Mouse (Mus musculus): ENCODE measurements around the gene Agtrap. TPM values are rescaled to one million over a fixed set of nuclear protein-coding genes. Genes with fewer than 3 reads are reported as not detected.

Agtrap gene
- polyA plus RNA-seq, 1 experiment from 2014 or later, result 15.8 TPM

DNA sequence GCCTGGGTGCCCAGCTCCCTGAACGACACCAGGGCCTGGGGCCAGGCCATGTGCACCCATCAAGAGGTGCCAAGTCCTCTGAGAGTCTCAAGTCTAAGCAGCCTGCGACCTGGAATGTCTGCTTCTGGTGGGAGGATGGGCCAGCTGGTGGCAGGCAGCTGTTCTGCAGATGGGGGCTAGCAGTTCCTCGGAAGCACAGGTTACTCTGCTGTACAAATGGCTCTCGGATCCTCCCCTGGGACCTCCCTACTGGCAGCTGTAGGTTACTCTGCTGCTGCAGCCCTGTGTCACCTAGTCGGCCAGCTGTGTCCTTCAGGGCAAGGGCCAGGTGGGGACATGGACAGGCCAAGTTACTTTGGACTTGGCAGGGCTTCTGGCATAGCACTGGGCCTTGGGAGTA, 16.3 kb downstream of the Agtrap start:
- 59% methylated on average over 5 of the region's 5 CpGs for WGBS
- Histone ChIP-seq H3K4me1 (replicated peaks) (peaks cover 10% of the 10 kb centered on the region; the same call in 1 of the 2 replicates), H3K36me3 (no peaks in the 10 kb centered on the region), H3K4me2 (no peak overlapping the region), H3K27ac (no peak overlapping the region), H3K9me3 (replicated peaks) (no peaks in the 10 kb centered on the region), H3K4me3 (no peak overlapping the region), H3K9ac (no peak overlapping the region), H3K27me3 (no peaks in the 10 kb centered on the region)
- no peak for ATAC-seq (replicated peaks; ENCODE audit: insufficient number of reproducible peaks, insufficient read depth, low FRiP score, low read depth)

DNA sequence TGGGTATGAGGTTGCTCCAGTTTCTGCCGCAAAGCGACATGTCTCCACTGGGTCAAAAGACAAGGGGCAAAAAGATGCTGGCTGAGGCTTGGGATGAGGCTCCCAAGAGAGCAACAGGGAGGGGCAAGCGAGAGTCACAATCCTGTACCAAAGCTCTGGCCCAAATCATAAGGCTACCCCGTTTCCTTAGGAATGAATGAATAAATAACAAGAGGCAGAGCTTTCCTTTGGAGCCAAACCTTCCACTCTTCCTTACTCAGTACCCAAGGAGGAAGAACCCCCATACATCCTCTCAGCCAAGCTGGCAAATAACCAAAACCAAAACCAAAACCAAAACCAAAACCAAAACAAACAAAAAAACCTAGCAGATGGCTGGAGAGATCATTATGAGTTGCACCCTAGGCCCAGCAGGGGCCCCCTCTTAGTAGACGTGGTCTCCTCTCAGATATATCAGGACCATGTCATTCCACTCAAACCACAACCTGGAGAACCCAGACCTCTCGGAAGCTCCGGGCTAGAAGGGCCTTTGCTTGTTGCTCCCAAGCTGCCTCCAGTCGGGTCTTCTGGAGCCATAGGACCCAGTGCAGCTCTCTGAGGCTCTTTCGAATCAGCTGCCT, 18.1 kb downstream of the Agtrap start:
- ATAC-seq (replicated peaks; ENCODE audit: insufficient number of reproducible peaks, insufficient read depth, low FRiP score, low read depth), result no peak
- Histone ChIP-seq H3K9me3 (replicated peaks) (no peaks in the 10 kb centered on the region), H3K4me3 (no peak overlapping the region), H3K27ac (no peak overlapping the region), H3K36me3 (no peaks in the 10 kb centered on the region), H3K4me2 (no peak overlapping the region), H3K9ac (no peak overlapping the region), H3K4me1 (replicated peaks) (peaks cover 12% of the 10 kb centered on the region), H3K27me3 (no peaks in the 10 kb centered on the region)
- WGBS, result 79% methylated on average over 9 of the region's 9 CpGs

DNA sequence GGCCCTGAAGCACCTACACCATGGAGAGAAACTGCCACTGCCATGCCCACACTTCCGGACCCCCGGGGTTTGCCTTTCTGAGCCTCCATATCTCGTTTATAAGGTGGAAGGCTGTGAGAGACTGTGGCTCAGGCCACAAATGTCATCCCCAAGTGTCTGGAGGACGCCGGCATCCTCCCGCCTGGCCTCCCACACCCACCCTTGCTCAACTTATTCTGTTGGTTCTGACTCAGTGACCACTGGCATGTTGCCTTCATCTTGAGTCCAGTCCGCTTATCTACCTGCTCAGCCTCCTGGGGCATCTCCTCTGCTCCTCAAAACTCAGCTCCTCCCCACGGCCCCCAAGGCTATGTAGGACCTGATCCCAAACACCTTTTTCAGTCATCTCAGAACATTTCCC, 20.5 kb downstream of the Agtrap start:
- no peak for ATAC-seq (replicated peaks; ENCODE audit: insufficient number of reproducible peaks, insufficient read depth, low FRiP score, low read depth)
- Histone ChIP-seq H3K27ac (no peak overlapping the region), H3K4me3 (no peak overlapping the region), H3K4me2 (no peak overlapping the region), H3K27me3 (no peaks in the 10 kb centered on the region), H3K9ac (no peak overlapping the region), H3K36me3 (no peaks in the 10 kb centered on the region), H3K9me3 (replicated peaks) (no peaks in the 10 kb centered on the region), H3K4me1 (replicated peaks) (peaks cover 12% of the 10 kb centered on the region)
- 84% methylated on average over 8 of the region's 8 CpGs for WGBS

DNA sequence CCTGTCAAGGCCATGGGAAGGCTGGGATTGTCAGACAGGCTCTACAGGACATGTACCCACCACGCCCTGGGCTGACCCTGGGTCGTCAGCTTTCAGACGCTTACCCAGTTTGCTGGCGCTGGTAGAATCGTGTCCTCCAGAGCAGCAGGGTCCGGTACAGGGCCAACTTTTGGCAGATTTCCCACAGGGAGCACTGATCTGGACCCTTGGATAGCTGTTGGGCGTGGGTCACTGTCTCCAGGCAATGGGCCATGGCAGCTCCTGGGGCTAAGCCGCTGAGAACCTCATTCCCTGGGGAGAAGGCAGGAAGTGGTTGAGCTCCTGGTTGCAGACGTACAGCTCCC, 21.5 kb downstream of the Agtrap start:
- Histone ChIP-seq H3K4me1 (replicated peaks) (peaks cover 12% of the 10 kb centered on the region), H3K27me3 (no peaks in the 10 kb centered on the region), H3K9ac (no peak overlapping the region), H3K9me3 (replicated peaks) (no peaks in the 10 kb centered on the region), H3K36me3 (no peaks in the 10 kb centered on the region), H3K4me3 (no peak overlapping the region), H3K27ac (no peak overlapping the region), H3K4me2 (no peak overlapping the region)
- no peak; the same call in 1 of the 2 replicates for ATAC-seq (replicated peaks; ENCODE audit: insufficient number of reproducible peaks, insufficient read depth, low FRiP score, low read depth)
- 43% methylated on average over 9 of the region's 9 CpGs for WGBS

DNA sequence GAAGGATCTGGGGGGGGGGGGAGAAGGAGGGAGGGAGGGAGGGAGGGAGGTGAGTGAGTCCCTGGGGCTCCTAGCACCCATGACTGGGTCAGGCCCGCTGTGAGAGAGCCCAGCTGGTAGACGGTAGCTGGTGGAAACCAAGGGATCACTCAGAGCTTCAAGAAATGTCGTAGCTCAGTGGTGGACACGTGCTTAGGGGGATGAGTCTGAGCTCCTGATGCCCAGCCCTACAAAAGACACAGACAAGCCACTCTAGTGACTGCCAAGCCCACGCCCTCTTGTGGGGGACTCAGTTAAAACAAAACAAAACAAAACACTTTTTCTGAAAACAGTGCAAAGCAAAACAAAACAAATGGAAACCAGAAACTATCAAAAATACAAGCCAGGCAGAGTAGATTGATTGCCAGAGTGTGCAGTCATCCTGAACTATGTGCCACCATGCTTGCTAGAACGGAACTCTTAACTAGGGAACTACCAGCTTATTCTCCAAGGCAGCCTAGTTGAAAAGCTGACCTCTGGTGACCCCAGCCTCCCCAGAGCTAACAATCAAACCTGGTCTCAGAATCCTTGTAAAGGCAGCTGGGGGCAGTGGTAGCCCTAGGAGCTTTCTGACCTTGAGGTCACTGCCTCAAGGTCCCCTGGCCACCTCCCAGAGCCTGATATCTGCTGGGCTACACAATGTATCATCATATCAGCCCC, 22.0 kb downstream of the Agtrap start:
- Histone ChIP-seq H3K36me3 (no peaks in the 10 kb centered on the region), H3K27me3 (no peaks in the 10 kb centered on the region), H3K4me3 (no peak overlapping the region), H3K27ac (no peak overlapping the region), H3K9me3 (replicated peaks) (no peaks in the 10 kb centered on the region), H3K4me2 (no peak overlapping the region), H3K9ac (no peak overlapping the region), H3K4me1 (replicated peaks) (peaks cover 12% of the 10 kb centered on the region)
- no peak for ATAC-seq (replicated peaks; ENCODE audit: insufficient number of reproducible peaks, insufficient read depth, low FRiP score, low read depth)
- WGBS, result 56% methylated on average over 6 of the region's 6 CpGs

DNA sequence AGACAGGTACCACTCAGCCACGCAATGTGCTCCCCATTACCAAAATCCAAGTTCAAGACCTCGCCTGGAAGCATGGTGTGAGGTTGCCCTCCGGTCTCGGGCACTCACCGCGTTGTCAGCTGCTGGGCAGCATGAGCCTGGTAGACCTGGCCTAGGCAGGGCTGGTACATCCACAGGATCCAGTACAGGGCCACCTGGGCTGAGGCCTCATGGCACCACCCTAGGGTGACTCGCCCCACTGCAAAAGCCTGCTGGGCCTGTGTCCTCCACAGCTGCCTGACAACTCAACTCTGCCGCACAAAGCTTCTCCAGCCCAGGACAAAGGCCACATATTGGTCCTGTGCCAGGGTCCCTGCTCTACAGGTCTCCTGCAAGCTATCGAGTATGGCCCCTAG, 26.7 kb downstream of the Agtrap start:
- H3K36me3 ChIP-seq, result peaks cover 15% of the 10 kb centered on the region
- no peak overlapping the region for H3K4me3 ChIP-seq
- no peak overlapping the region for H3K4me2 ChIP-seq
- H3K9ac ChIP-seq, result no peak overlapping the region
- no peaks in the 10 kb centered on the region for H3K9me3 ChIP-seq (replicated peaks)
- no peaks in the 10 kb centered on the region for H3K27me3 ChIP-seq
- H3K27ac ChIP-seq, result no peak overlapping the region
- no peak for ATAC-seq (replicated peaks; ENCODE audit: insufficient number of reproducible peaks, insufficient read depth, low FRiP score, low read depth)
- 86% methylated on average over 9 of the region's 9 CpGs for WGBS
- H3K4me1 ChIP-seq (replicated peaks), result peaks cover 17% of the 10 kb centered on the region

DNA sequence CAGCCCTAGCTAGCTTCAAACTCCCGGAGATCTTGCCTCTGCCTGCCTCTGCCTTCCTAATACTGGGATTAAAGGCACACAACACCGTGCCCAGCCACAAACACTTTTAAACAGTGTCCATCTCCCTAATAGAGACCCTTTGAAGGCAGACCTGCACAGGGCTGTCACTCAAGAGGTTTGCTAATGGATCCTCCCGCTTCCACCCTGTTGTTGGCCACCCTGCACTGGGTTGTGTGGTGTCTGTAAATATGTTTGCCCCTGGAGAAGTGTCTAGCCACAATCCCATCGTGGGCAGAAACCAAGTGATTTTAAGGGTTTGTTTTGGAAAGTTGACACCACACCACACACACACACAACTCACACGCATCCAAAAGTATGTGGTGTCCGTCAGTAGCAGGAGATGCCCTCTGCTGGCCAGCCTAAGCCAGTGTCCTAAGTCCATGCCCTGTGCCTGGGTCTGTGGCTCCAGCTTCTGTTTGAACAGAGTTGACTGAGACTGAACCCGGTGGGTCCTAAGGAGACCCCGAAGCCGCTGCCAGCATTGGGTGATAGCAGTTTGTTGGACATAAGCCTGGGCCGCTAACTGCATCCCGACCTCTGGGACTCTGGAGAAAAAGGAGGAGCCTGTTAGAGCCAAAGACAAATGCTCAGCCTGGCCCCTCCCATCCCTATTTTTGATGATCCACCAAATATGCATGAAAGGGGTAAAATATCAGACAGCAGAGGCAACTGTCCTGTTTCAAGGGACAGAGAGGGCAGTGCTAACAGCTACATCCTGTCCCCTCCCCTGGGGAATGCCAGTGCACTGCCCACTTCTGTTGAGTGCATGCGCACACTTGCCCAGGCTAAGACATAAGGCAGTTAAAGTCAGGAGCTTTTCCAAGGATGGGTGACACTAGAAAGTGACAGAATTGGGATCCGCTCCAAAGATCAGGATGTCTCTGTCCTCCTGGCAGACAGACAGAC, 27.4 kb downstream of the Agtrap start:
- Histone ChIP-seq H3K27ac (no peak overlapping the region), H3K27me3 (no peaks in the 10 kb centered on the region), H3K9ac (no peak overlapping the region), H3K4me1 (replicated peaks) (peaks cover 15% of the 10 kb centered on the region), H3K36me3 (peaks cover 22% of the 10 kb centered on the region), H3K4me3 (no peak overlapping the region), H3K4me2 (no peak overlapping the region), H3K9me3 (replicated peaks) (no peaks in the 10 kb centered on the region)
- no peak; the same call in 1 of the 2 replicates for ATAC-seq (replicated peaks; ENCODE audit: insufficient number of reproducible peaks, insufficient read depth, low FRiP score, low read depth)
- 45% methylated on average over 13 of the region's 13 CpGs for WGBS

DNA sequence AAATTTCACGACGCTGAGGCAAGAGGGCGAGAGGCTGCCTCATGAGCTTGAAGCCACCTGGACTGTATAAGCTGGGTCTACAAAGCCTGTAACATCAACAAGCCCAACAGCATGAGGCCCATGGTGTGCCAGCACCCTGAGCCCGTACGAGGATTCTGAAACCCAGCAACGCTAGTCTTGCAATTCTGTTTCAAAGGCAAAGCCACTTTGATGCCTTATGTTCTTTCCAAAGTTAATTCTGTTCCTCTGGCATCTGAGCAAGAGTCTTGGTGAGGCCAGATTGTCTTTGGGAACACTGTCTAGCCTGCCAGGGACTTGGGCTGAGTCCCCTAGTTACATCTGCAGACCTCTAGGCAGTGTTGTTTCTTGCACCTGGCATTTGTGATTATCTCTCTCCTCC, 28.8 kb downstream of the Agtrap start:
- peaks cover 31% of the 10 kb centered on the region for H3K36me3 ChIP-seq

DNA sequence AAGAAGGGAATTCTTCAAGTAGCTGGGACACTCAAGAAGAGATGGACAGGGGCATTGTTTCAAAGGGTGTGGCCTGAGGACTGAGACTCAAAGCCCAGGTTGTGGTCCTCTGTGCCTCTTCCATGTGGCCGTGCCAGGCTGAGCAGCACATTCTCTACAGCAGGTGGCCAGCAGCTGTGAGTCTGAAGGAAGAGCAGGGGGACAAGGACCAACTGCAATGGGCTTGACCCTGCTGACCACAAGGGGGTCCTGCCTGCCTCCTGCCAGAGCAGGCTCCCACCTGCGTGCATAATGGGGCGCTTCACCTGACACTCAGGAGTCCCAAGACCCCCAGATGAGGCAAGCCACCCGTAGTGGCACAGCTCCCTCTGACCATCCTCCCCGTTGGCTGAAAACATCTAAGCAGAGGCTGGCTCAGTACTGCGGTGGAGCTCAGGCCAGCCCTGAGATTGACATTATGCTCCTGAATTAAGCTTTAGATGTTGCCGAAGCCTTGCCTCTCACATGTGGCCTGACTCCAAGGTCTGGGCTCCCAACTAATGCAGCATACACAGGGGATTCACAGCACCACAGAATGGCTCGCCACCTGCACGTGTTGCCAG, 29.5 kb downstream of the Agtrap start:
- Histone ChIP-seq H3K4me3 (no peak overlapping the region), H3K4me1 (replicated peaks) (peaks cover 15% of the 10 kb centered on the region), H3K27ac (no peak overlapping the region), H3K4me2 (no peak overlapping the region), H3K27me3 (no peaks in the 10 kb centered on the region), H3K36me3 (peaks cover 37% of the 10 kb centered on the region), H3K9me3 (replicated peaks) (no peaks in the 10 kb centered on the region), H3K9ac (no peak overlapping the region)
- ATAC-seq (replicated peaks; ENCODE audit: insufficient number of reproducible peaks, insufficient read depth, low FRiP score, low read depth), result no peak
- 84% methylated on average over 9 of the region's 9 CpGs for WGBS

More for the DNA sequence above, 28.8 kb downstream of the Agtrap start:
- H3K27me3 ChIP-seq, result no peaks in the 10 kb centered on the region
- peaks cover 15% of the 10 kb centered on the region for H3K4me1 ChIP-seq (replicated peaks)
- no peak overlapping the region for H3K27ac ChIP-seq
- no peak overlapping the region for H3K4me3 ChIP-seq
- ATAC-seq (replicated peaks; ENCODE audit: insufficient number of reproducible peaks, insufficient read depth, low FRiP score, low read depth), result no peak
- H3K4me2 ChIP-seq, result no peak overlapping the region
- 90% methylated on average over 6 of the region's 6 CpGs for WGBS
- H3K9me3 ChIP-seq (replicated peaks), result no peaks in the 10 kb centered on the region
- H3K9ac ChIP-seq, result no peak overlapping the region

DNA sequence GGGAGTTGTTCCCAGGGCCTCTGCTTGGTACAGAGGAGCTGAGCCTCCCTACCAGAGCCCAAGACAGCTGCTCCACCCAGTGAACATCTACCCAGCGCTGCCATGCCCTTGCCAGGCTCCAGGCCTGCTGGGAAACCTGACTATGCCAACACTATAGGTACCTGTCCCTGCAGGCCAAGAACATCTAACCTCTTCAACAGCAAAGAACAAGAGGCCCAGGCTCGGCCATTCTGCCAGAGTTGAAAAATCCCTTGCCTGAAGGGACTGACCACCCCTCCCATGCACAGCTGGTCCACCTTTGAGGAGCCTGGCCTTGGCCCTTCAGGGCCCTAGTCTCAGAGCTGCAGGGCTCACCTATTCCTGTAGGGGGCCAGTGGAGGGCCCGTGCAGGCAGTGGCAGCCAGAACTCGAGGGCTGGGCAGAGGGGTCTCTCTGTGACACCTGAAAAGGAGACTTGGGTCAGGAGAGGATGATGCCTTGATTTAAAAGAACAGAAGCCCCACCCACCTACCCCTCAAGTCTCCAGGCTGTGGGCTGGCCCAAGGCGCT, 30.1 kb downstream of the Agtrap start:
- H3K36me3 ChIP-seq, result peaks cover 43% of the 10 kb centered on the region
- 57% methylated on average over 5 of the region's 5 CpGs for WGBS

DNA sequence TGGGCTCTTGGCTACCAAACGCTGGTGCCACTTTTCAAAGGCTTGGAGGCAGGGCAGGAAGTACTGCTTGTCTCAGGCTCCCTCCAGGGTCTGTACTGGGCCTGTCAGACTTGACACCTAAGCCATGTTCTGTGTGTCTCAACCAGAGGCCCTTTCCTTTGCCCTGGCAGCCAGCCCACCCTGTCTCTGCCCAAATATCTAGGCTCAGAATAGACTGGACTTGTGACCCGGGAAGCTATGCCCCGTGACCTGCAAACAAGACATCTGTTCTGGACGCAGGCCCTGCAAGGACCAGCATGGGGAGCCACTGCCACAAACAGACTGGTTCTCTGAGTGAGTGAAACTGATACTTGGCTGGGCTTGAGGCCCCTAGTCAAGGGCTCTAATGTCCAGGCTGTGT, 31.0 kb downstream of the Agtrap start:
- ATAC-seq (replicated peaks; ENCODE audit: insufficient number of reproducible peaks, insufficient read depth, low FRiP score, low read depth), result peak; percentile 41
- Histone ChIP-seq H3K9ac (no peak overlapping the region), H3K4me3 (no peak overlapping the region), H3K9me3 (replicated peaks) (no peaks in the 10 kb centered on the region), H3K4me2 (no peak overlapping the region), H3K36me3 (peaks cover 52% of the 10 kb centered on the region), H3K27ac (peak overlapping the region; percentile 76), H3K4me1 (replicated peaks) (peaks cover 15% of the 10 kb centered on the region), H3K27me3 (no peaks in the 10 kb centered on the region)
- WGBS, result 60% methylated on average over 4 of the region's 4 CpGs

More for the DNA sequence above, 30.1 kb downstream of the Agtrap start:
- Histone ChIP-seq H3K27me3 (no peaks in the 10 kb centered on the region), H3K9me3 (replicated peaks) (no peaks in the 10 kb centered on the region), H3K4me2 (no peak overlapping the region), H3K9ac (no peak overlapping the region), H3K27ac (peak overlapping the region; percentile 76), H3K4me1 (replicated peaks) (peaks cover 15% of the 10 kb centered on the region), H3K4me3 (no peak overlapping the region)
- no peak for ATAC-seq (replicated peaks; ENCODE audit: insufficient number of reproducible peaks, insufficient read depth, low FRiP score, low read depth)

Measured in heart, embryonic 15.5 days (tissue).